Mouse (Mus musculus) kidney, postnatal 25 days (tissue): ENCODE measurements around the gene Gucy1b1.

Experiments
- DNase-seq, 2 experiments: peaks; one replicate each; pipeline ENCODE4 v3.0.0; 2021; ENCODE audit warnings: mixed read lengths in 2 of 2

Gucy1b1 gene

GRCm38 (mm10) chr3:82074201-82074851 lies at the start of gene Gucy1b1:
TSS of gene Gucy1b1 (minus strand) at chr3:82074689.
- peak; percentile 62 to 84 for DNase-seq

GRCm38 (mm10) chr3:82118916-82119315 lies 44.4 kb upstream of the Gucy1b1 start:
- DNase-seq, result peak in 1 of 2 experiments; percentile 33

GRCm38 (mm10) chr3:82112439-82112838 lies 38.0 kb upstream of the Gucy1b1 start:
- peak; percentile 44 to 67 for DNase-seq

- DNase-seq, result peak; percentile 8 to 45
Measured at GRCm38 (mm10) chr3:82111986-82112385, 37.5 kb upstream of the Gucy1b1 start.

GRCm38 (mm10) chr3:82108951-82109350 lies 34.5 kb upstream of the Gucy1b1 start:
- DNase-seq, result peak in 1 of 2 experiments; percentile 23

- DNase-seq, result no peak
Measured at GRCm38 (mm10) chr3:82104229-82104628, 29.7 kb upstream of the Gucy1b1 start.

GRCm38 (mm10) chr3:82099127-82099526 lies 24.6 kb upstream of the Gucy1b1 start:
- no peak for DNase-seq

- no peak for DNase-seq
Measured at GRCm38 (mm10) chr3:82096801-82097200, 22.3 kb upstream of the Gucy1b1 start.

- peak; percentile 25 to 62 for DNase-seq
Measured at GRCm38 (mm10) chr3:82073741-82074181, 728 bp downstream of the Gucy1b1 start.

GRCm38 (mm10) chr3:82067830-82068229 lies 6.7 kb downstream of the Gucy1b1 start:
- DNase-seq, result no peak

- DNase-seq, result no peak
Measured at GRCm38 (mm10) chr3:82061402-82062180, 12.9 kb downstream of the Gucy1b1 start.

GRCm38 (mm10) chr3:82057201-82057600 lies 17.3 kb downstream of the Gucy1b1 start:
- DNase-seq, result no peak

- DNase-seq, result no peak
Measured at GRCm38 (mm10) chr3:82054283-82054974, 20.1 kb downstream of the Gucy1b1 start.

- DNase-seq, result no peak
Measured at GRCm38 (mm10) chr3:82052029-82052428, 22.5 kb downstream of the Gucy1b1 start.

- DNase-seq, result no peak
Measured at GRCm38 (mm10) chr3:82051468-82051867, 23.0 kb downstream of the Gucy1b1 start.

- no peak for DNase-seq
Measured at GRCm38 (mm10) chr3:82048681-82049080, 25.8 kb downstream of the Gucy1b1 start.

- no peak for DNase-seq
Measured at GRCm38 (mm10) chr3:82048078-82048477, 26.4 kb downstream of the Gucy1b1 start.

- DNase-seq, result peak; percentile 62 to 68
Measured at GRCm38 (mm10) chr3:82047100-82047753, 27.3 kb downstream of the Gucy1b1 start.

- DNase-seq, result no peak
Measured at GRCm38 (mm10) chr3:82046087-82046486, 28.4 kb downstream of the Gucy1b1 start.

GRCm38 (mm10) chr3:82044902-82045301 lies 29.6 kb downstream of the Gucy1b1 start:
- DNase-seq, result no peak

- DNase-seq, result no peak
Measured at GRCm38 (mm10) chr3:82043676-82044075, 30.8 kb downstream of the Gucy1b1 start.

GRCm38 (mm10) chr3:82036262-82037044 lies 38.0 kb downstream of the Gucy1b1 start:
- DNase-seq, result no peak
